Mouse (Mus musculus) forebrain, embryonic 16.5 days (tissue): Measurements from ENCODE around the gene Emg1. TPM values are rescaled to one million over a fixed set of nuclear protein-coding genes. Genes with fewer than 3 reads are reported as not detected.

ENCODE experiments used
- ATAC-seq: fragments of 200-750 bp; cut with Nextera tagmentation; 2 replicates; pipeline ENCODE4 v1.8.0; 2017; ENCODE audit warnings: mild to moderate bottlenecking, moderate library complexity
- H3K27ac ChIP-seq: fragments of 300-500 bp; sonication (generic); 2 replicates; pipeline ENCODE4 v1.5.1; 2014; ENCODE audit warnings: low read length, control low read depth
- H3K27me3 ChIP-seq: fragments of 300-500 bp; sonication (generic); replicated peaks from 2 replicates; pipeline ENCODE4 v1.6.1; 2014; ENCODE audit warnings: low read length; ENCODE audit not compliant: control insufficient read depth, insufficient read depth
- H3K36me3 ChIP-seq: fragments of 300-500 bp; sonication (generic); 2 replicates; pipeline ENCODE4 v1.6.1; 2014; ENCODE audit not compliant: control insufficient read depth, insufficient read depth
- H3K4me1 ChIP-seq: fragments of 300-500 bp; sonication (generic); replicated peaks from 2 replicates; pipeline ENCODE4 v1.6.1; 2014; ENCODE audit warnings: low read length; ENCODE audit not compliant: control insufficient read depth, insufficient read depth
- H3K4me2 ChIP-seq: fragments of 300-500 bp; sonication (generic); 2 replicates; pipeline ENCODE4 v1.6.1; 2014; ENCODE audit warnings: mild to moderate bottlenecking, low read length, control low read depth
- H3K4me3 ChIP-seq: fragments of 300-500 bp; sonication (generic); replicated peaks from 2 replicates; pipeline ENCODE4 v1.5.1; 2014; ENCODE audit warnings: mild to moderate bottlenecking, low read length, control low read depth
- H3K9ac ChIP-seq: fragments of 300-500 bp; sonication (generic); replicated peaks from 2 replicates; pipeline ENCODE4 v1.6.1; 2014; ENCODE audit warnings: low read depth, low read length, control low read depth
- H3K9me3 ChIP-seq: fragments of 300-500 bp; sonication (generic); 2 replicates; pipeline ENCODE4 v1.6.1; 2016; ENCODE audit warnings: low read length; ENCODE audit not compliant: control insufficient read depth
- WGBS: fragments of 180-500 bp; shearing (Covaris S2); extraction: QIAGEN DNeasy Blood & Tissue Kit; methylation state at CpG from one replicate; pipeline ENCODE4 v1.1.7; 2014; 5-methylcytosine and 5-hydroxymethylcytosine counted together
- polyA plus RNA-seq: library from polyadenylated mRNA; unstranded; fragments of >200 nt; fragmentation: Nextera tagmentation; extraction: Ambion mirVana; gene quantifications from 2 replicates; pipeline ENCODE4 v1.2.1, GENCODE M21; 2015

The Emg1 gene
- polyA plus RNA-seq, 1 experiment from 2014 or later = 150 TPM

DNA sequence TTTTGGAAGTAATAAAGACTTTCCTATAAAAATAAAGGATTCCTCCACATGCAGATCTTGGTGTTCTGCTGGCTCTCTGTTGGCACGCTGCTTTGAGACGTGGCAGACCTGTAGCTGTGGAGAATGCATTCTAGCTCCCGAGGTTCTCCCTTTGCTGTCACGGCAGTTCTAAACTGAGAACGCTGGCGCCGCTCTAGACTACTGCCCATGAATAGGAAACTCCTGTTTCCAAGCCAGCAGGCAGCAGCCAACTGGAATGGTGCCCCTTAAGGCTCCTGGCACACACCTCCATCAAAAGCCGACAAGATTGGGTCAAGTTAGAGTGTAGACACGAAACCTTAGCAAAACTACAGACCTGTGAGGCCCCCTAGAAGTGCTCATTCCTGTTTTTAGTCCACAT is 38.4 kb downstream of the Emg1 start:
- H3K4me2 ChIP-seq = no peak overlapping the region
- no peaks in the 10 kb centered on the region for H3K4me1 ChIP-seq
- H3K9ac ChIP-seq = no peak overlapping the region
- no peaks in the 10 kb centered on the region for H3K9me3 ChIP-seq
- no peaks in the 10 kb centered on the region for H3K27me3 ChIP-seq
- H3K36me3 ChIP-seq = no peaks in the 10 kb centered on the region
- H3K27ac ChIP-seq = no peak overlapping the region
- ATAC-seq = no peak
- 83% methylated on average over 9 of the region's 9 CpGs for WGBS
- H3K4me3 ChIP-seq = no peak overlapping the region

- H3K4me3 ChIP-seq = no peak overlapping the region
- WGBS = 48% methylated on average over 6 of the region's 6 CpGs
Observed at GRCm38 (mm10) chr6:124672100-124672499, 39.9 kb downstream of the Emg1 start.

DNA sequence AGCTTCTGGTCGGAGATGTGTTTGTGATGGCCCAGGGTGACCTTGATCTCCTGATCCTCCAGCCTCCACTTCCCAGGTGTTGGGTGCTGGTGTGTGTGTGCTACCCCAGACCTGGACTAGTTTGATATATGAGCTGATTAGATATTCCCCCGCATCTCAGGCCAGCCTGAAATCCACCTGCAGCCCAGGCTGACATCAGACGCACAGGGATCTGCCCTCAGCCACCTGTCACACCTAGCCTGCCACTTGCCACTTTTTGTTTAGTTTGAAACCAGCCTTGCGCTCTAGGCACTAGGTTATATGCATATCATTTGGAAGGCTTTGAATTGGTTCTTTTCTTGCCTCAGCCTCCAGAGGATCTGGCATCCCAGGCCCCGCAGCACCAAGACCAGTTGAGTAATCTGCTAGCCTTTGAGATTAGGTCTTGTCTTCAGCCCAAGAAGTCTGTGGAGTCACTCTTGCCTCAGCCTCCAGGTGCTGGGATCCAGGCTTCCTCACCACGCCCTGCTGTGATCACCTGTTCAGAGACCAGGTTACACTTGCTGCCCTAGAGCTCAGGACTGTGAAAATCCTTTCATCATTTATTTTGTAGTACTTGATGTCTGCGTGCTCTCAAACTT is 41.6 kb downstream of the Emg1 start:
- WGBS = 88% methylated on average over 7 of the region's 7 CpGs
- no peaks in the 10 kb centered on the region for H3K9me3 ChIP-seq
- H3K4me3 ChIP-seq = no peak overlapping the region
- H3K9ac ChIP-seq = no peak overlapping the region
- no peaks in the 10 kb centered on the region for H3K4me1 ChIP-seq
- no peaks in the 10 kb centered on the region for H3K36me3 ChIP-seq
- H3K27me3 ChIP-seq = no peaks in the 10 kb centered on the region
- no peak for ATAC-seq
- H3K4me2 ChIP-seq = no peak overlapping the region
- no peak overlapping the region for H3K27ac ChIP-seq

More at GRCm38 (mm10) chr6:124672100-124672499, 39.9 kb downstream of the Emg1 start:
- no peaks in the 10 kb centered on the region for H3K4me1 ChIP-seq
- no peak overlapping the region for H3K4me2 ChIP-seq
- H3K9me3 ChIP-seq = no peaks in the 10 kb centered on the region
- no peak overlapping the region for H3K9ac ChIP-seq
- no peaks in the 10 kb centered on the region for H3K27me3 ChIP-seq
- no peak overlapping the region for H3K27ac ChIP-seq
- H3K36me3 ChIP-seq = no peaks in the 10 kb centered on the region
- no peak for ATAC-seq

- WGBS = 92% methylated on average over 11 of the region's 11 CpGs
- Histone ChIP-seq H3K4me1 (no peaks in the 10 kb centered on the region), H3K4me2 (no peak overlapping the region), H3K4me3 (no peak overlapping the region), H3K36me3 (no peaks in the 10 kb centered on the region), H3K27ac (no peak overlapping the region), H3K27me3 (no peaks in the 10 kb centered on the region), H3K9ac (no peak overlapping the region), H3K9me3 (no peaks in the 10 kb centered on the region)
- no peak for ATAC-seq
Observed at GRCm38 (mm10) chr6:124669234-124669859, 42.6 kb downstream of the Emg1 start.

- Histone ChIP-seq H3K9ac (no peak overlapping the region), H3K27me3 (no peaks in the 10 kb centered on the region), H3K4me1 (peaks cover 12% of the 10 kb centered on the region), H3K27ac (no peak overlapping the region), H3K36me3 (no peaks in the 10 kb centered on the region), H3K4me2 (no peak overlapping the region), H3K4me3 (no peak overlapping the region), H3K9me3 (no peaks in the 10 kb centered on the region)
- WGBS = 93% methylated on average over 10 of the region's 10 CpGs
- no peak for ATAC-seq
Observed at GRCm38 (mm10) chr6:124665011-124665410, 47.0 kb downstream of the Emg1 start.

DNA sequence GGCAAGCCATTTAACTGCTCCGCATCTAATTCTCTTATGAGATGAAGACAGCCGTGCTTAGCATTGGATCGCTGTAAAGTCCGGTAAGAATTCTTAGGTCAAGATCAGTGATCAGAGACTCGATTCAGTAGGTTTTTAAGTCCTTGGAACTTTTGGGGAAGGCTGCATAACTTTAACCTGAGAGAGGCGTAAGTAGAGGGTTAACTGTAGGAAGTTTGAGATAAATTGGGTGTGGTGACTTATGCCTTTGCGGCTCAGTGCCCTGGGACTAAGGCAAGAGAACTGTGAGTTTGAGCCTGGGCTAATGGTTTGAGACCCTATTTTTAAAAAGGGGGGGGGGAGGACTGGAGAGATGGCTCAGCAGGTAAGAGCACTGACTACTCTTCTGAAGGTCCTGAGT is 47.7 kb downstream of the Emg1 start:
- Histone ChIP-seq H3K27me3 (no peaks in the 10 kb centered on the region), H3K4me3 (no peak overlapping the region), H3K4me2 (no peak overlapping the region), H3K4me1 (peaks cover 12% of the 10 kb centered on the region), H3K9ac (no peak overlapping the region), H3K36me3 (no peaks in the 10 kb centered on the region), H3K27ac (no peak overlapping the region), H3K9me3 (no peaks in the 10 kb centered on the region)
- WGBS = 89% methylated on average over 7 of the region's 7 CpGs
- no peak for ATAC-seq

DNA sequence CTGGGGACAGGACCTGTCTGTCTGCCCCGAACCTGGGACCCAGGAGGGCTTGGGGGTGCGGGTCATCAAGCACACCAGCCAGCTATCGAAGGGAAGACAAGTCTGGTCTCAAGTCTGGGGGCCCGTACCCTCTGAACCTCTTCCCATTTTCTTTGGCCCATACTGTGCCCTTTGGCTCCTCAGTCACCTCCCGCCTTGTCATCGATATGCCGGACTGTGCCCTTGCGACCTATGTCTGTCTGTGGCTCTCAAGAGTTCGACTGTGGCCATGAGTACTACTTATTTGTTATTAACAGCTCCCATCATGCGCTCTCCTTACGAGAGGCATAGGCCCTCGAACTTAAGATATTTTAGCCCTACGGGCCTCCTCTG is 48.6 kb downstream of the Emg1 start:
- Histone ChIP-seq H3K4me1 (peaks cover 12% of the 10 kb centered on the region), H3K27me3 (no peaks in the 10 kb centered on the region), H3K27ac (no peak overlapping the region), H3K36me3 (no peaks in the 10 kb centered on the region), H3K9me3 (no peaks in the 10 kb centered on the region), H3K4me2 (peak overlapping the region; percentile 64), H3K9ac (peak overlapping the region; percentile 72), H3K4me3 (peak overlapping the region; percentile 72)
- WGBS = 21% methylated on average over 13 of the region's 13 CpGs
- no peak for ATAC-seq

DNA sequence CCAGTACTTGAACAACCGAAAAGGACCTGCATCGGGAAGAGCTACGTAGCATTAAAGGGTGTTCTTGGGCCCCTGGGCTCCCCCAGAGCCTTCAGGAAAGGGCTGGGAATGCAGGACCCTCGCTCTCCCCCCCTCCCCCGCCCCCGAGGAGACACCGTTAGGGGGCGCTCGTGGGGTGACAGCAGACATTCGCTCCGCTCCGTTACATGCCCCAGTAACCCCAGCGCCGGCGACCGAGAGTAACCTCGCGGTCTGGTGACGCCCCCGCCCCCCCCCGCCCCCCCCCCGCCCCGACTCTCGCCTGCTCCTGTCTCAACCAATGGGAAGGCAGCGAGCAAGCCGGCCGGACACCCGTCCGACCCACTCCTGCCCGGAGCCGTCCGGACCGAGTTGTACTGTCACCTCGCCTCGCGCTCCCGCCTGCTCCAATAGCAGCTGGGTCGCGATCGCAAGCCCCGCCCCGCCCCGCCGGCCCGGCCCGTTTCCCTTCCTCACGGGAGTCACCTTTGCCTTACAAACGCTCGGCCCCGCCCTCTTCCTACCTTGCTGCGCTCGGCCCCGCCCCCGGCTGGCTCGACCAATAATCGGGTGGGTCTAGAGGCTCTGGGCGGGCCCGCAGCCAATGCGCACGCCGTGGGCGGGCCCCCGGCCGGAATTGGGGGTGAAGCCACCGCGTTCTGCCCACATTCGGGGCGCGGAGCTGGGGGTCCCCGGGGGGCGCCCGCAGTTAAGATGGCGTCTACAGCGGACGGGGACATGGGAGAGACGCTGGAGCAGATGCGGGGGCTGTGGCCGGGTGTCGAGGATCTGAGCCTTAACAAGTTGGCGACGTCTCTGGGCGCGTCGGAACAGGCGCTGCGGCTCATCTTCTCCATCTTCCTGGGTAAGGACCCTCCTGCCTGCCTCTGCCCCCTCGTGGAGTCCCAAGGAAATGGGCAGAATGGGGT is 49.2 kb downstream of the Emg1 start, which contains the start of gene Lpcat3:
Gene Lpcat3, plus strand, starts transcription at position 551 of the 947 bp plus-strand sequence.
- WGBS = under 1% methylated on average over 69 of the region's 87 CpGs
- H3K9ac ChIP-seq = peak within 1 kb of the TSS; percentile 72

DNA sequence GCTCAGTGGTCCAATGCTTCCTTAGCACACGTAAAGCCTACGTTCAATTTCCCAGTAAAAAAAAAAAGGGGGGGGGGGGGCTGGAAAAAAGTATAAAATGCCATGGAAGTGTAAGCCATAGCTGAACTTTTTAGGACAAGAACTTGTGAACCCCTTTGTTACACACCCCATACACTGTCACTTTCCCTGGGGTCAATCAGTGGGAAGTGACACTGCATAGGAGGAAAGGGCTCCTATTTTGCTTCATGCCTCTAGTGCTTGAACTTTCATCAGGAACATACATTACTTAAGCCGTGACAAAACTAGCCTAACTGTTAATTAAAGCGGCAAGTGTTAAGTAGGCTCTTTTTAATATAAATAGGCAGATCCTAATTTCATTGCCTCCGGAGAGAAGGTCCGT is 50.0 kb downstream of the Emg1 start:
- Histone ChIP-seq H3K4me1 (peaks cover 12% of the 10 kb centered on the region), H3K9ac (peak overlapping the region; percentile 72), H3K4me3 (peak overlapping the region; percentile 72), H3K9me3 (no peaks in the 10 kb centered on the region), H3K36me3 (no peaks in the 10 kb centered on the region), H3K4me2 (peak overlapping the region; percentile 64), H3K27ac (no peak overlapping the region), H3K27me3 (no peaks in the 10 kb centered on the region)
- 27% methylated on average over 6 of the region's 6 CpGs for WGBS
- ATAC-seq = no peak

More for the DNA sequence above, 49.2 kb downstream of the Emg1 start, which contains the start of gene Lpcat3:
- no peaks in the 10 kb centered on the region for H3K36me3 ChIP-seq
- peak; percentile 96 for ATAC-seq
- H3K4me2 ChIP-seq = peak within 1 kb of the TSS; percentile 64
- no peaks in the 10 kb centered on the region for H3K9me3 ChIP-seq
- H3K27me3 ChIP-seq = no peaks in the 10 kb centered on the region
- H3K4me1 ChIP-seq = peaks cover 12% of the 10 kb centered on the region
- H3K27ac ChIP-seq = peak within 1 kb of the TSS; percentile 66
- H3K4me3 ChIP-seq = peak within 1 kb of the TSS; percentile 72
